Mouse (Mus musculus): ENCODE data around the gene Plaur.

DNA sequence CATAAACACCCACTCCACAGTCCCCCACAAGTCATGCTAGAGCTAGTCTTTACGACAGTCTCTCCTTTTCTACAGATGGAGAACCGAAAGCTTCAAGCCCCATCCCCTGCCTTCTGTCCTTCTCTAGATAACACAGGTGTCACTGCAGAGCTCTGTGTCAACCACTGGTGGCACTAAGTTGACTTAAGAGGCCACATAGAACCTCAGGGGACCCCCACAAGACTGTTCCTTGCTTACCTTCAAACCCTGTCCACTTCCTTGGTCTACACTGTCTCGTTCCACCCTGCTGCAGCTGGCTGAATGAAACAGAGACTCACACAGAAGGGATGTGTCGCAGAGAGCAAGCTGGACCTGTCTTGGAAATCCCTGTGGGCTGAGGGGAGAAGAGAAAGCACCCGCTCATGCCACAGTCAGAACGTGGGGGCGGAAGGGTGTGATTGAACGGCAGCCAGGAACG lies 10.4 kb upstream of the Plaur start, which contains the start of gene Irgc1:
- TF ChIP-seq CTCF (IDR thresholded peaks at IDR 0.05; ENCODE audit: borderline replicate concordance, insufficient read depth, low read depth, low read length) (no peak), POLR2A (IDR thresholded peaks at IDR 0.05; ENCODE audit: borderline replicate concordance, insufficient read depth, low read length) (no peak)
